Mouse (Mus musculus): Measurements from ENCODE around the gene Slc7a15. TPM values are rescaled to one million over a fixed set of nuclear protein-coding genes. Genes with fewer than 3 reads are reported as not detected.
"Not testable (repeated sequence)": the region's sequence is repeated elsewhere in the genome, so short reads cannot be mapped to it uniquely, and the experiment has no call there.

The Slc7a15 gene
- polyA plus RNA-seq, 1 experiment from 2014 or later: not detected

DNA sequence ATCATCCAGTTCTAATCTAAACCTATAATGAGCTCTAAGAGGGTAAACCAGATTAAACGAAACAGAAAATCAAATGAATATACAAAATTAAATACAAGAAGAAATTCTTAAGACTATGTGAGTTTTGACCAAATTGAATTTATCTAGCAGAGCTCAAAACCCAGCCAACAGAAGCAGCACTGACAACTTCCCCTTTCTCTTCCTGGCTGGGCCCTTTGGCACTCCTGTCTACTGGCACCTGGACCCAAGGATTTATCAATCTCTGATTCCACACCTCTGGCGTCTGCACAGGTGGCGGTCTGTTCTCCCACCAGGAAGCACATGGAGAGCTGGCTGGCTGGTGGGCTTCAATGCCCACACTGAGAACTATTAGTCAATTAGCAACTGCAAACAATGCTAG, 39.0 kb downstream of the Slc7a15 start:
- H3K9me3 ChIP-seq (replicated peaks); H3K27me3 ChIP-seq; H3K27ac ChIP-seq (replicated peaks); H3K4me1 ChIP-seq; H3K4me2 ChIP-seq (replicated peaks); H3K4me3 ChIP-seq (replicated peaks); H3K9ac ChIP-seq; ATAC-seq (ENCODE audit: insufficient number of reproducible peaks, low FRiP score, low TSS enrichment, low read depth); H3K36me3 ChIP-seq: not testable (repeated sequence)
- WGBS: 80% methylated on average over 3 of the region's 3 CpGs

DNA sequence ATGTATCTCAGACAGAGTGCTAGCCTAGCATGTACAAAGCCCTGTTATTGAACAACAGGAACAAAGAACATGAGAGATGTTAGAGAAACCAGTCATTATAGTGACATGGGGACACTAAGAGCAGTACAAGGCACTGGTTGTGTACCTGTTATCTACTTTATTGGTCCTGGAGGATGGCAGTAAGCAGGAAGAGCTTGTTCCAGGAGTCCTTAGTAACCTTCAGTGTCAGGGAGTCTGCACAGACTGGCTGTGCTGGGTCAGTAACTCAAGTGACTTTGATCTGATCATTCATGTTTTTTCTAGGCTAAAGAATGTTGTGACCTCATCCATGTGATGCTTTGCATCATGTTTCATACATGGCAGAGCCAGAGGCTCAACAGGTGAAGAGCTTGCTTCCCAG, 42.7 kb downstream of the Slc7a15 start:
- no peaks in the 10 kb centered on the region for H3K27me3 ChIP-seq
- H3K4me2 ChIP-seq (replicated peaks): no peak overlapping the region
- H3K9me3 ChIP-seq (replicated peaks): no peaks in the 10 kb centered on the region
- H3K4me1 ChIP-seq: no peaks in the 10 kb centered on the region
- H3K27ac ChIP-seq (replicated peaks): no peak overlapping the region
- no peak overlapping the region for H3K9ac ChIP-seq
- H3K4me3 ChIP-seq (replicated peaks): no peak overlapping the region
- H3K36me3 ChIP-seq: no peaks in the 10 kb centered on the region
- ATAC-seq (ENCODE audit: insufficient number of reproducible peaks, low FRiP score, low TSS enrichment, low read depth): no peak

DNA sequence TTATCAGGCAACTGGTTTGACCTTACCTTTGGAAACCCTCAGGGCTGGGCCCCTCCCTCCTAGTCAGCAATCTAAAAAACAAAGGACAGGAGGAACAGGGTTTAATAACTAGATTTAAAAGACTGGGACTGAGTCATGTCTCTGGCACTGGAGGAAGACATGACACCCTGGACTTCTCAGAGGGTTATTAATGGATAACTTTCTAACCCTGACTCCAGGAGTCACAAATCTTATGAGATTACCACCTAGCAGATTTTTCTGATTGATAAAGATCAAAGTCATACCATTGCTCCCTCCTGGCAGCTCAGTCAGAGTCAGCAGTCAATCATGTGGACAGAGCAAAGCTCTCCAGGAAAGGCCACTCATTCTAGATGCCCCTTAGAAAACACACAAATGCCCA, 43.4 kb downstream of the Slc7a15 start:
- no peak for ATAC-seq (ENCODE audit: insufficient number of reproducible peaks, low FRiP score, low TSS enrichment, low read depth)
- no peak overlapping the region for H3K4me3 ChIP-seq (replicated peaks)
- H3K4me1 ChIP-seq: no peaks in the 10 kb centered on the region
- H3K27me3 ChIP-seq: no peaks in the 10 kb centered on the region
- no peaks in the 10 kb centered on the region for H3K9me3 ChIP-seq (replicated peaks)
- no peak overlapping the region for H3K27ac ChIP-seq (replicated peaks)
- no peaks in the 10 kb centered on the region for H3K36me3 ChIP-seq
- H3K9ac ChIP-seq: no peak overlapping the region
- no peak overlapping the region for H3K4me2 ChIP-seq (replicated peaks)

DNA sequence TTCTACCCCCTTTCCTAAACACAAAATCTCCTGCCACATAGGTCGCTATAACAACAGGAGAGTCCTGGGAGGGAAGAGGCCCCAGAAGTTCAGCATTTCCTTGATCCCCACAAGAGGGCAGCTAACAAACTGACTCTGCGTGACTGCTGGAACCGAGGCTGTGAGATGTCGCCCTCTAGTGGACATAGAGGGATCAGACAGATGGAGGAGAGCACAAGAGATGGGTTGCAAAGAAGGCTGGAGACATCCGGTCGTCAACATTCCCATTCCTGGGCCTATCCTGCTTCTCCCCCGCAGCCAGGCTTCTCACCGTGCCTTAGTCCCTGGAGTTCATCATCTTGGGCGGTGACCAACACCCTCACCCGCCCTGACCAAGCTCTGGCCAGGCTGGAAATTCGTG, 51.5 kb downstream of the Slc7a15 start:
- Histone ChIP-seq H3K27ac (replicated peaks) (no peak overlapping the region), H3K9ac (no peak overlapping the region), H3K9me3 (replicated peaks) (no peaks in the 10 kb centered on the region), H3K27me3 (no peaks in the 10 kb centered on the region), H3K4me3 (replicated peaks) (no peak overlapping the region), H3K4me1 (no peaks in the 10 kb centered on the region), H3K4me2 (replicated peaks) (no peak overlapping the region), H3K36me3 (no peaks in the 10 kb centered on the region)
- ATAC-seq (ENCODE audit: insufficient number of reproducible peaks, low FRiP score, low TSS enrichment, low read depth): no peak
- WGBS: 18% methylated on average over 11 of the region's 11 CpGs

DNA sequence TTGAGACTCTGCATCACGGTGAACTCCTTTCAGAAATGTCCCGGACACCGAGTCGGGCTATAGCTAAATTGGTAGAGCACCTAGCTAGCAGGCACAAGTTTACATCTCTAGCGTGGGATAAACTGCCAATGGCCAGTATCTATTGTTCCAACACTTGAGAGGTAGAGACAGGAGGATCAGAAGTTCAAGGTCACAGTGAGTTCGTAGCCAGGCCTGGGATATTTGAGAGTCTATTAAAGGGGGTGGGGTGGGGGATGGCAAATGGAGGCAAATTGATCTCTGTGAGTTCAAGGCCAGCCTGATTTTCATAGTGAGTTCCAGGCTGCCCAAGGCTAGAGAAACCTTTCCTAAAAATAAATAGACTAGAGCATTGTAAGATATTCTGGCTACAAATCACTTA, 52.1 kb downstream of the Slc7a15 start:
- Histone ChIP-seq H3K4me2 (replicated peaks) (no peak overlapping the region), H3K4me1 (no peaks in the 10 kb centered on the region), H3K4me3 (replicated peaks) (no peak overlapping the region), H3K27me3 (no peaks in the 10 kb centered on the region), H3K27ac (replicated peaks) (no peak overlapping the region), H3K9me3 (replicated peaks) (no peaks in the 10 kb centered on the region), H3K9ac (no peak overlapping the region), H3K36me3 (no peaks in the 10 kb centered on the region)
- no peak for ATAC-seq (ENCODE audit: insufficient number of reproducible peaks, low FRiP score, low TSS enrichment, low read depth)
- WGBS: 88% methylated on average over 6 of the region's 6 CpGs

DNA sequence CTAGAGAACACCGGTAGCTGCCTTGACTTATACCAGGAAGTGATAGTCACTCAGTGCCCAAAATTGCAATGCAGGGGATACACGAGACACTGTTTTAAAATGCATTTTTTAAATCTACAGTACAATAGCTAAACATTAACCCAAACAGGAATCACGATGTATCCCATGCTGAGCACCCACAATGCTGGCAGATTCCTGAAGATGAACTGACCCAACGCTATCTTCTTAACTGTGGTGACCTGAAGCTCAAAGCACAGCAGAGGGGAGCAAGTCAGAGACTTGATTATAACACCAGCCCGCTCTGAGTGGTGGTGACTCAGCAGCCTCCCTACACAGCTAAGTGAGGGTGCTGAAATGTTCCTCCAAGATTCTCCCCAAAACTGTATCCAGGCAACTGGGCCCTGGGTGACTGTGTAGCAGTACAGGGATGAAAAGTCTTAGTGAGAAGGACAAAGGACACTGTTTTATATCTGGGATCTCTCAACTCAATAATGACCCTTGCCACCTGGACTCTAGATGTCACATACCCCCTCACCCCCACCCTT, 53.7 kb downstream of the Slc7a15 start:
- Histone ChIP-seq H3K9me3 (replicated peaks) (no peaks in the 10 kb centered on the region), H3K36me3 (no peaks in the 10 kb centered on the region), H3K27ac (replicated peaks) (no peak overlapping the region), H3K4me3 (replicated peaks) (no peak overlapping the region), H3K4me2 (replicated peaks) (no peak overlapping the region), H3K4me1 (no peaks in the 10 kb centered on the region), H3K9ac (no peak overlapping the region), H3K27me3 (no peaks in the 10 kb centered on the region)
- no peak for ATAC-seq (ENCODE audit: insufficient number of reproducible peaks, low FRiP score, low TSS enrichment, low read depth)
- WGBS: 86% methylated on average over 5 of the region's 5 CpGs

DNA sequence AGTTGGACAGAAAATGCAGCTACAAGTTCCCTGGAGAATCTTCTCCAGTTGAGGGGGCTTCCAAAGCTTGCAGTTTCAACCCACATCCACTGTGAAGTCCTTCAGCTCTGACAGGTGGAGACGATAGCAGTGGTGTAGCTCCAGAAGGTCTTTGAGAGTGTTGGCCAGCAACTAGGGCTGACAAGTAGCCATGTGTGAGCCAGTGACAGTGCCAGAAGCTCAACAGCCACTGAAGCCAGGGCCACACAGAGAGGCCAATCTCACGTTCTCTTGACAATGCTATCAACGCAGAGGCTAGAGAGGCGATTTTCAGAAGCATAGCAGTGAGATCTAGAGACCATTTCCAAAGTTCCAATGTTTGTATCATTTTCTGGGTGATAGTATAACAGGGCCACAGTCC, 56.5 kb downstream of the Slc7a15 start:
- Histone ChIP-seq H3K4me1 (no peaks in the 10 kb centered on the region), H3K9me3 (replicated peaks) (no peaks in the 10 kb centered on the region), H3K4me3 (replicated peaks) (no peak overlapping the region), H3K4me2 (replicated peaks) (no peak overlapping the region), H3K9ac (no peak overlapping the region), H3K27ac (replicated peaks) (no peak overlapping the region), H3K27me3 (no peaks in the 10 kb centered on the region), H3K36me3 (no peaks in the 10 kb centered on the region)
- WGBS: 82% methylated on average over 4 of the region's 4 CpGs
- no peak for ATAC-seq (ENCODE audit: insufficient number of reproducible peaks, low FRiP score, low TSS enrichment, low read depth)

DNA sequence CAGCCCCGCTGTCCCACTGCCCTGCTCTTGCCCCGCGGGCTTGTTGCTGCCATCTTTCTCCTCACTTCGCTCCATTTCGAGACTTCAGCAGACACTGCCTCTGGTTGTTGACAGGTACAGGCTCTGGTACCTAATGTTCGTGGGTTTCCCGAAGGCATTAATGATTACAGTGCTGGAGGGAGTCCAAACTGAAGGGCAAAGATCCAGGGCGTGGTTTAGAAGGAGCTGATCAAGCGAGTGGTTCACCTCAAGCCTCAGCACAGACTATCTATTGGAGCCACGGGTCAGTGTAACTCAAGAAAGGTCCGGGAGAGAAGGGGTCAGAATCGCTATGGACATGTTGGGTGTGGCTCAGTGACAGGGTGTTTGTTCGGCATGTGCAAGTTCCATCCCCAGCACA, 59.4 kb downstream of the Slc7a15 start:
- Histone ChIP-seq H3K9me3 (replicated peaks) (no peaks in the 10 kb centered on the region), H3K4me1 (no peaks in the 10 kb centered on the region), H3K4me2 (replicated peaks) (no peak overlapping the region), H3K27me3 (no peaks in the 10 kb centered on the region), H3K9ac (no peak overlapping the region), H3K36me3 (no peaks in the 10 kb centered on the region), H3K27ac (replicated peaks) (no peak overlapping the region), H3K4me3 (replicated peaks) (no peak overlapping the region)
- whole genome bisulfite sequencing: 81% methylated on average over 13 of the region's 13 CpGs
- no peak for ATAC-seq (ENCODE audit: insufficient number of reproducible peaks, low FRiP score, low TSS enrichment, low read depth)

DNA sequence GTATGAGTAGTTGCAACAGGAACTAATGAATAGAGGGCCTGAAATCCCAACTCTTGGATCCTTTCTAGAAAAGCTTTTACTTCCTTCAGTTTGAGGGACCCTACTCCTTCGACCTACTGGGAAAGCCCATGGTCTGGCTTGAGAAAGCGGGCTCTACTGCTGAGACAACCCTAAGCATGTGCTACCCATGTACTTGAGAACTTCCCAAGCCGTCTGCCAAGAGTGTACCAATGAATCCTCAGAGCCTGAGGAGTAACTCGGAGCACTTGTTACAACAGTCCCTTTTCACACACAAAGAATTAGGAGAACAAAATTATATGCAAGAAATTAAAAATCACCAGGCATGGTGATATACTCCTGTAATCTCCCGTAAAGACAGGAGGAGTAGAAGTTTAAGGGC, 61.6 kb downstream of the Slc7a15 start:
- no peak overlapping the region for H3K4me3 ChIP-seq (replicated peaks)
- H3K27ac ChIP-seq (replicated peaks): no peak overlapping the region
- no peaks in the 10 kb centered on the region for H3K27me3 ChIP-seq
- no peaks in the 10 kb centered on the region for H3K4me1 ChIP-seq
- no peaks in the 10 kb centered on the region for H3K36me3 ChIP-seq
- no peak for ATAC-seq (ENCODE audit: insufficient number of reproducible peaks, low FRiP score, low TSS enrichment, low read depth)
- no peak overlapping the region for H3K9ac ChIP-seq
- H3K9me3 ChIP-seq (replicated peaks): no peaks in the 10 kb centered on the region
- no peak overlapping the region for H3K4me2 ChIP-seq (replicated peaks)
- WGBS: 85% methylated on average over 5 of the region's 5 CpGs

DNA sequence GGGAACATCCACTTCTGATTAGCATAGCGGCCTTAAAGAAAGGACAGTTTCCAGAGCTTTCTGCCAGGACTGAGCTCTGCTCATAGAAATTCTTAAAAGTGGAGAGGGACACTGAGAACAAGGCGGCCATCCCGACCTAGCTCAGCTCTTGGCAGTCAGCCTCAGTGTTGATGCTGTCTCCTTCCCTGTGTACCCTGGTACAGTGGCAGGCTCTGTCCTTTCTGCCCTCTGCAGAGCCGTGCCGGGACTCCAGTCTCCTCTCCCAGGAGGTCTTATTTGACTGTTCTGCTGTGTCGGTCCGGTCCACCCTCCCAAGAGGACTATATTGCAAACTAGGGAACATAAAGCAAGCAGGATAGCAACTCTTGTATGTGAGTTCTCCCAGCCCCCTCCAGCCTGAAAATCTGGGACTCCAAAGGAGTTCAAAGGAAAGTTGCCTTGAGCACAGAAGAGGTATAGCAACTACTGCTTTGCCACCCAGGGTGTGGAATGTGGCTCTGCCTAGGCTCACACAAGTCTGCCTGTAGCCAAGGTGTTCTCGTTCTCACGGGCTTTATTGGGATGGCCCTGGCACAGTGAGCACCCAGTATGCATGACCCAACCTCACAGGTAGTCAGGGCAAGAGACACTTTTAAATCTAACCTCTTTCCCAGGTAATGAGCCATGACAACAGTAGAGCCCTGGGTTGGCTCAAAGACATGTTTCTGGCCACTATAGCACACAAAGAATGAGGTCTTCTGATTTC, 62.5 kb downstream of the Slc7a15 start:
- Histone ChIP-seq H3K9me3 (replicated peaks) (no peaks in the 10 kb centered on the region), H3K4me3 (replicated peaks) (no peak overlapping the region), H3K27me3 (no peaks in the 10 kb centered on the region), H3K4me2 (replicated peaks) (no peak overlapping the region), H3K27ac (replicated peaks) (no peak overlapping the region), H3K4me1 (no peaks in the 10 kb centered on the region), H3K36me3 (no peaks in the 10 kb centered on the region), H3K9ac (no peak overlapping the region)
- no peak for ATAC-seq (ENCODE audit: insufficient number of reproducible peaks, low FRiP score, low TSS enrichment, low read depth)
- WGBS: 59% methylated on average over 9 of the region's 9 CpGs

DNA sequence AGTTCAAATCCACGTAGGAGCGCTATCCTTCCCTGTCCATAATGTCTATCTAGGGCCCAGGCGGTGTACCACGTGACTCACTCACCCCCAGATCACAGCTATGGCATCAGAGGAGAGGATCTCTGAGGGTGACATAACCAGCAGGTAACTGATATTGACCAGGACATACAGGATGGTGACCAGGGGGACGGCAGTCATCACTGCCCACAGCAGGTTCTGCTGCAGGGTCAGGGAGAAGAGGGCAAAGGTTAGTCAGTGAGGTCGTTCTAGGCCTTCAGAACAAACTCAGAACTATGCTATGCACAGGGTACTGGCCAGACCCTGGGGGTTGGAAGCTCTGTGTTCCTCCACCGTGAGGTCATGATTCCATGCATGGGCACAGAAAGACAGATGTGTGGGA, 63.3 kb downstream of the Slc7a15 start:
- no peaks in the 10 kb centered on the region for H3K4me1 ChIP-seq
- no peaks in the 10 kb centered on the region for H3K36me3 ChIP-seq
- H3K9me3 ChIP-seq (replicated peaks): no peaks in the 10 kb centered on the region
- WGBS: 74% methylated on average over 7 of the region's 7 CpGs
- H3K4me2 ChIP-seq (replicated peaks): no peak overlapping the region
- no peak overlapping the region for H3K9ac ChIP-seq
- ATAC-seq (ENCODE audit: insufficient number of reproducible peaks, low FRiP score, low TSS enrichment, low read depth): no peak
- no peak overlapping the region for H3K27ac ChIP-seq (replicated peaks)
- no peak overlapping the region for H3K4me3 ChIP-seq (replicated peaks)
- H3K27me3 ChIP-seq: no peaks in the 10 kb centered on the region

DNA sequence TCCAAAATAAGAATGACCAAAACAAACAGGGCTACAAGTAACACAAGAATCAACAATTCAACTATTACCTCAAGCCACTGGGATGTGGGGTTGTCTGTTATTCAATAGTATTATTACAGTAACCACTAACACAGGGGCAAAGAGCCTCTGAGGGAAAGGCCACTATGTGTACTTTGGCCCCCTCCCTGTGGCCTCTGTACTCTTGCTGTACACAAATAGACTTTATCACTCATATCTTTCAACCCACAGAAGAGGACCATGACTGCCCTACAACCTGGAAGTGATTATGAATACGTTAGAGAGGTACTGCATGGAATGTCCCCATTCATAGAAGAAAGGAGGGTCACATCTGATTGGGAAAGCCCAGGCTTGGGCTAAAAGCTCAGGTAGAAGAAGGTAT, 64.0 kb downstream of the Slc7a15 start:
- H3K27ac ChIP-seq (replicated peaks): no peak overlapping the region
- H3K4me1 ChIP-seq: no peaks in the 10 kb centered on the region
- 50% methylated on average over 1 of the region's 1 CpGs for WGBS
- no peaks in the 10 kb centered on the region for H3K36me3 ChIP-seq
- no peaks in the 10 kb centered on the region for H3K9me3 ChIP-seq (replicated peaks)
- no peaks in the 10 kb centered on the region for H3K27me3 ChIP-seq
- no peak overlapping the region for H3K9ac ChIP-seq
- H3K4me2 ChIP-seq (replicated peaks): no peak overlapping the region
- no peak overlapping the region for H3K4me3 ChIP-seq (replicated peaks)
- no peak for ATAC-seq (ENCODE audit: insufficient number of reproducible peaks, low FRiP score, low TSS enrichment, low read depth)
